Mouse (Mus musculus) CH12.LX (cell line): ENCODE results near the gene Efna4. TPM values are rescaled to one million over a fixed set of nuclear protein-coding genes. Genes with fewer than 3 reads are reported as not detected.

ENCODE experiments used
- DNase-seq: peaks from one replicate; pipeline ENCODE4 v3.0.0-alpha.2; 2013; ENCODE audit errors: extremely low read depth
- H3K27ac ChIP-seq: 2 replicates; pipeline ENCODE4 v1.5.1; 2012; ENCODE audit warnings: low read depth, mild to moderate bottlenecking, control low read depth, moderate library complexity; ENCODE audit not compliant: insufficient read depth
- H3K27me3 ChIP-seq: replicated peaks from 2 replicates; pipeline ENCODE3; 2012; ENCODE audit warnings: inconsistent platforms
- H3K36me3 ChIP-seq, 2 experiments: replicated peaks in 1 of 2; 2 replicates each; pipeline versions ENCODE3 to v1.6.1; 2012; ENCODE audit warnings: inconsistent platforms in 1 of 2, low read length in 1 of 2, mild to moderate bottlenecking in 1 of 2, mixed read lengths in 1 of 2, moderate library complexity in 1 of 2; ENCODE audit not compliant: control insufficient read depth in 1 of 2, insufficient read depth in 1 of 2
- H3K4me1 ChIP-seq, 2 experiments: 2 replicates each; pipeline ENCODE4 v1.6.1; 2012; ENCODE audit warnings: inconsistent platforms in 1 of 2, moderate library complexity in 1 of 2; ENCODE audit not compliant: insufficient read depth in 2 of 2, control insufficient read depth in 1 of 2
- H3K4me2 ChIP-seq: 2 replicates; pipeline ENCODE4 v1.6.1; 2012; ENCODE audit warnings: low read depth, mild to moderate bottlenecking, control low read depth; ENCODE audit not compliant: poor library complexity, insufficient read depth, severe bottlenecking
- H3K4me3 ChIP-seq, 3 experiments: fragments of 150-350 bp in 1 of 3; sonication (generic) in 1 of 3; replicated peaks in 1 of 3; 2 replicates each; pipeline versions ENCODE3 to v1.5.1; 2011 to 2012; ENCODE audit warnings: low read depth in 2 of 3, low read length in 2 of 3, mild to moderate bottlenecking in 2 of 3, moderate library complexity in 2 of 3, control low read depth in 1 of 3, improper control_type of control experiment in 1 of 3, inconsistent platforms in 1 of 3, mixed read lengths in 1 of 3; ENCODE audit not compliant: poor library complexity in 1 of 3
- H3K79me2 ChIP-seq: replicated peaks from 2 replicates; pipeline ENCODE4 v1.6.1; 2012; ENCODE audit warnings: mild to moderate bottlenecking, moderate library complexity; ENCODE audit not compliant: control insufficient read depth, poor library complexity, insufficient read depth, severe bottlenecking; ENCODE audit errors: extremely low read depth
- H3K9ac ChIP-seq: 2 replicates; pipeline ENCODE4 v1.6.1; 2012; ENCODE audit warnings: low read depth, mild to moderate bottlenecking, control low read depth, moderate library complexity; ENCODE audit not compliant: insufficient read depth
- H3K9me3 ChIP-seq: replicated peaks from 2 replicates; pipeline ENCODE3; 2012; ENCODE audit warnings: low read length, inconsistent platforms, mixed read lengths
- CHD1 ChIP-seq: IDR thresholded peaks from 2 replicates; pipeline ENCODE4 v1.6.1; 2012; ENCODE audit warnings: low read depth, low read length, improper control_type of control experiment, inconsistent platforms
- CHD2 ChIP-seq: IDR thresholded peaks from 2 replicates; pipeline ENCODE4 v1.6.1; 2011; ENCODE audit warnings: low read length, improper control_type of control experiment
- CTCF ChIP-seq, 2 experiments: IDR thresholded peaks in 1 of 2; conservative IDR thresholded peaks in 1 of 2; 2 replicates each; pipeline ENCODE4 v1.5.1; 2011 to 2012; ENCODE audit warnings: low read depth in 2 of 2, low read length in 2 of 2, improper control_type of control experiment in 1 of 2, inconsistent platforms in 1 of 2, mild to moderate bottlenecking in 1 of 2, moderate library complexity in 1 of 2
- ELF1 ChIP-seq: IDR thresholded peaks from 2 replicates; pipeline ENCODE4 v1.6.1; 2014; ENCODE audit warnings: low read depth, mild to moderate bottlenecking, inconsistent platforms, low read length, improper control_type of control experiment
- EP300 ChIP-seq: IDR thresholded peaks from 2 replicates; pipeline ENCODE4 v1.6.1; 2011; ENCODE audit warnings: low read length, improper control_type of control experiment
- ETS1 ChIP-seq: conservative IDR thresholded peaks from 2 replicates; pipeline ENCODE4 v1.6.1; 2012; ENCODE audit warnings: low read depth, mild to moderate bottlenecking, inconsistent platforms, low read length, improper control_type of control experiment, moderate library complexity
- HCFC1 ChIP-seq: IDR thresholded peaks from 2 replicates; pipeline ENCODE4 v1.6.1; 2012; ENCODE audit warnings: low read depth, mild to moderate bottlenecking, inconsistent platforms, low read length, improper control_type of control experiment
- IRF4 ChIP-seq: IDR thresholded peaks from 2 replicates; pipeline ENCODE4 v1.6.1; 2014; ENCODE audit warnings: low read depth, mild to moderate bottlenecking, inconsistent platforms, low read length, improper control_type of control experiment
- JUN ChIP-seq: IDR thresholded peaks from 2 replicates; pipeline ENCODE4 v1.6.1; 2011; ENCODE audit warnings: low read depth, mild to moderate bottlenecking, low read length, improper control_type of control experiment, moderate library complexity; ENCODE audit not compliant: insufficient read depth
- MAFK ChIP-seq: IDR thresholded peaks from 2 replicates; pipeline ENCODE4 v1.6.1; 2011; ENCODE audit warnings: low read length, improper control_type of control experiment; ENCODE audit not compliant: insufficient replicate concordance
- MAX ChIP-seq: IDR thresholded peaks from 2 replicates; pipeline ENCODE4 v1.6.1; 2011; ENCODE audit warnings: low read length, improper control_type of control experiment
- MAZ ChIP-seq: IDR thresholded peaks from 2 replicates; pipeline ENCODE4 v1.6.1; 2012; ENCODE audit warnings: low read depth, mild to moderate bottlenecking, inconsistent platforms, low read length, improper control_type of control experiment, moderate library complexity
- MYC ChIP-seq: IDR thresholded peaks from 2 replicates; pipeline ENCODE4 v1.6.1; 2011; ENCODE audit warnings: low read depth, mild to moderate bottlenecking, improper control_type of control experiment, low read length
- NELFE ChIP-seq: IDR thresholded peaks from 2 replicates; pipeline ENCODE4 v1.6.1; 2011; ENCODE audit warnings: low read depth, low read length, improper control_type of control experiment
- NRF1 ChIP-seq: IDR thresholded peaks from 2 replicates; pipeline ENCODE4 v1.6.1; 2014; ENCODE audit warnings: low read depth, mild to moderate bottlenecking, inconsistent platforms, low read length, improper control_type of control experiment, moderate library complexity
- POLR2A ChIP-seq: IDR thresholded peaks from 2 replicates; pipeline ENCODE4 v1.6.1; 2011; ENCODE audit warnings: low read depth, mild to moderate bottlenecking, improper control_type of control experiment, low read length
- POLR2AphosphoS2 ChIP-seq: IDR thresholded peaks from 2 replicates; pipeline ENCODE4 v1.6.1; 2011; ENCODE audit warnings: low read depth, low read length, improper control_type of control experiment
- RAD21 ChIP-seq: IDR thresholded peaks from 2 replicates; pipeline ENCODE4 v1.6.1; 2011; ENCODE audit warnings: low read depth, mild to moderate bottlenecking, low read length, improper control_type of control experiment, moderate library complexity
- SIN3A ChIP-seq: IDR thresholded peaks from 2 replicates; pipeline ENCODE4 v1.6.1; 2012; ENCODE audit warnings: low read length, improper control_type of control experiment, inconsistent platforms
- SMC3 ChIP-seq: IDR thresholded peaks from 2 replicates; pipeline ENCODE4 v1.6.1; 2011; ENCODE audit warnings: low read depth, low read length, improper control_type of control experiment
- TCF12 ChIP-seq: IDR thresholded peaks from 2 replicates; pipeline ENCODE4 v1.6.1; 2014; ENCODE audit warnings: low read depth, mild to moderate bottlenecking, inconsistent platforms, low read length, improper control_type of control experiment
- USF1 ChIP-seq: IDR thresholded peaks from 2 replicates; pipeline ENCODE4 v1.6.1; 2014; ENCODE audit warnings: low read depth, mild to moderate bottlenecking, inconsistent platforms, low read length, improper control_type of control experiment
- USF2 ChIP-seq: conservative IDR thresholded peaks from 2 replicates; pipeline ENCODE4 v1.6.1; 2011; ENCODE audit warnings: low read depth, low read length, improper control_type of control experiment
- ZC3H11A ChIP-seq: IDR thresholded peaks from 2 replicates; pipeline ENCODE4 v1.6.1; 2012; ENCODE audit warnings: low read depth, mild to moderate bottlenecking, inconsistent platforms, low read length, improper control_type of control experiment
- ZMIZ1 ChIP-seq: IDR thresholded peaks from 2 replicates; pipeline ENCODE4 v1.6.1; 2012; ENCODE audit warnings: low read depth, mild to moderate bottlenecking, inconsistent platforms, low read length, improper control_type of control experiment
- ZNF384 ChIP-seq: IDR thresholded peaks from 2 replicates; pipeline ENCODE4 v1.6.1; 2012; ENCODE audit warnings: low read depth, low read length, improper control_type of control experiment, inconsistent platforms
- dilution Hi-C: fragments of 300-500 bp; cut with MboI; formaldehyde crosslinking; loops from 2 replicates; pipeline ENCODE4 v1.14.3; 2020; ENCODE audit warnings: low sequenced_read_pairs; ENCODE audit not compliant: extremely low pct_unique_long_range_greater_than_20kb, extremely low pct_ligation_motif_present
- in situ Hi-C: fragments of 300-500 bp; cut with MboI; formaldehyde crosslinking; loops from 3 replicates; pipeline ENCODE4 v1.14.3; 2019; ENCODE audit warnings: low sequenced_read_pairs, low pct_ligation_motif_present, low pct_unique_long_range_greater_than_20kb, mixed read lengths
- polyA plus RNA-seq: library from polyadenylated mRNA; unstranded; fragments of >175 nt; gene quantifications from 2 replicates; pipeline ENCODE4 v1.2.1, GENCODE M21; 2012; ENCODE audit warnings: low read depth; ENCODE audit not compliant: insufficient read length
- total RNA-seq, 2 experiments: library from RNA; depleted of rRNA; stranded (reverse); fragments of 300-350 nt in 1 of 2; fragments of >200 nt in 1 of 2; gene quantifications; 2 replicates each; pipeline ENCODE4 v1.2.3; 2012 to 2014

The Efna4 gene
- total and polyA plus RNA-seq, 3 experiments: 1.1 to 2.6 (median 1.1) TPM

GRCm38 (mm10) chr3:89314340-89314739 is 23.5 kb downstream of the Efna4 start:
- Histone ChIP-seq H3K27ac (no peak overlapping the region), H3K9me3 (peaks cover 5% of the 10 kb centered on the region), H3K36me3 (no peaks in the 10 kb centered on the region), H3K4me3 (no peak overlapping the region), H3K27me3 (peaks cover 24% of the 10 kb centered on the region), H3K9ac (no peak overlapping the region), H3K4me1 (peaks cover 25 to 56% of the 10 kb centered on the region in 2 experiments), H3K79me2 (no peaks in the 10 kb centered on the region), H3K4me2 (no peak overlapping the region)
- dilution Hi-C loops: no loop called here
- in situ Hi-C loops: no loop called here
- no peak for DNase-seq
- TF ChIP-seq ZNF384 (no peak), NELFE (no peak), EP300 (no peak), TCF12 (no peak), MAX (no peak), SMC3 (no peak), NRF1 (no peak), HCFC1 (no peak), CHD1 (no peak), ETS1 (no peak), RAD21 (no peak), MAZ (no peak), POLR2A (no peak), POLR2AphosphoS2 (no peak), USF1 (no peak), MAFK (no peak), JUN (no peak), ZMIZ1 (no peak)

GRCm38 (mm10) chr3:89308089-89308488 is 29.7 kb downstream of the Efna4 start:
- in situ Hi-C loops: no loop called here
- no peak overlapping the region for H3K9ac ChIP-seq
- H3K27ac ChIP-seq: no peak overlapping the region
- peaks cover 5% of the 10 kb centered on the region for H3K9me3 ChIP-seq
- peaks cover 2% of the 10 kb centered on the region for H3K27me3 ChIP-seq
- H3K4me2 ChIP-seq: no peak overlapping the region
- H3K36me3 ChIP-seq: no peaks in the 10 kb centered on the region
- peaks cover 2 to 9% of the 10 kb centered on the region in 2 experiments; a peak in 3 of 4 replicates for H3K4me1 ChIP-seq
- peak; percentile 79 for DNase-seq
- dilution Hi-C loops: no loop called here
- TF ChIP-seq MAZ: no peak
- 0 out of 2 replicates have a peak, but pooled peaks have one; percentile 22 for TF ChIP-seq IRF4
- TF ChIP-seq RAD21: peak; percentile 56
- TF ChIP-seq USF2: no peak
- TF ChIP-seq HCFC1: peak; percentile 12; the same call in 1 of the 2 replicates
- TF ChIP-seq SMC3: peak; percentile 88
- no peak; the same call in 1 of the 2 replicates for TF ChIP-seq MAX
- peak; percentile 28; the same call in 1 of the 2 replicates for TF ChIP-seq ZC3H11A
- TF ChIP-seq ZNF384: peak; percentile 85
- TF ChIP-seq CTCF (conservative IDR thresholded peaks at IDR 0.05 in 1 of 2, IDR thresholded peaks at IDR 0.05 in 1 of 2; ENCODE audit: low read depth in 2 of 2, low read length in 2 of 2): peak; percentile 59 to 90
- TF ChIP-seq CHD2: no peak
- no peak for TF ChIP-seq MYC
- TF ChIP-seq ELF1: no peak
- 0 out of 2 replicates have a peak, but pooled peaks have one; percentile 34 for TF ChIP-seq SIN3A
- no peak for TF ChIP-seq MAFK
- TF ChIP-seq, all 38 proteins: peak for 8
- Histone ChIP-seq H3K79me2 (no peaks in the 10 kb centered on the region), H3K4me3 (no peak overlapping the region)
